Mouse (Mus musculus): ENCODE measurements around the gene Tstd1. TPM values are rescaled to one million over a fixed set of nuclear protein-coding genes. Genes with fewer than 3 reads are reported as not detected.

Gene Tstd1
- total and polyA plus RNA-seq, 3 experiments: 0.50 to 1.4 TPM; not detected in 1

DNA sequence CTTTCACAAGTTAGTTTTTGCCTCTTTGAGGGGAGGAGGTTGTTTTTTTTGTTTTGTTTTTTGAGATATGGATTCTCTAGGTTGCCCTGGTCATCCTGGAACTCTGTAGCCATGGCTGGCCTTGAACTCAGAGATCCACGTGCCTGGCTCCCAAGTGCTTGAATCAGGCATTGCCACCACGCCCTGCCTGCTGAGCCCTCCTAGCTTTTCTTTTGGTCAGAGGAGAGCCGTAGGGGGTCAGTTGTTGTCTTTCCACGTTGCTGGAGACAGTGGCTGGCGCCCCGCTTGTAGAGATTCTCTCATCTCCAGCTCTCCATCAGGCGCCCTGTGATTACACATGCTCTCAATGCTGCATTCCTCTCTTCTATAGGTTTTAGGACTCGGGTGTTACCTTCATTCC is 5.1 kb upstream of the Tstd1 start:
- Histone ChIP-seq H3K4me1 (ENCODE audit: control insufficient read depth in 1 of 2, insufficient read depth in 2 of 2, low read length in 2 of 2) (0 out of 4 replicates have a peak, but pooled peaks cover 0 to 6% of the 10 kb centered on the region in 2 experiments), H3K4me3 (ENCODE audit: control insufficient read depth in 1 of 2, insufficient read depth in 1 of 2, low read depth in 2 of 2, low read length in 2 of 2) (no peak overlapping the region), H3K79me2 (ENCODE audit: control insufficient read depth, insufficient read depth, low read length, poor library complexity) (peaks cover 30% of the 10 kb centered on the region), H3K27me3 (ENCODE audit: control insufficient read depth in 1 of 2, insufficient read depth in 2 of 2, low read length in 2 of 2) (no peaks in the 10 kb centered on the region), H3K9ac (ENCODE audit: control insufficient read depth, low read depth, low read length, poor library complexity, severe bottlenecking) (no peak overlapping the region), H3K9me3 (replicated peaks; ENCODE audit: insufficient read depth, low read length) (no peaks in the 10 kb centered on the region), H3K27ac (ENCODE audit: control insufficient read depth, low read depth, low read length) (no peak overlapping the region), H3K36me3 (ENCODE audit: control insufficient read depth in 1 of 2, insufficient read depth in 2 of 2, low read length in 2 of 2) (peaks cover 1 to 12% of the 10 kb centered on the region in 2 experiments; a peak in 3 of 4 replicates)
- no peak for DNase-seq (ENCODE audit: low read depth, low spot score)
- TF ChIP-seq GABPA (IDR thresholded peaks at IDR 0.05; ENCODE audit: low read depth, low read length) (no peak), SIN3A (IDR thresholded peaks at IDR 0.05; ENCODE audit: low read length) (no peak), POLR2AphosphoS5 (IDR thresholded peaks at IDR 0.05; ENCODE audit: borderline replicate concordance, low read depth, low read length) (no peak), CHD1 (IDR thresholded peaks at IDR 0.05; ENCODE audit: low read depth, low read length) (no peak), E2F4 (IDR thresholded peaks at IDR 0.05; ENCODE audit: borderline replicate concordance, low read depth, low read length) (no peak), POLR2A (IDR thresholded peaks at IDR 0.05; ENCODE audit: control insufficient read depth in 1 of 2, insufficient read depth in 1 of 2, low read depth in 1 of 2, low read length in 2 of 2, poor library complexity in 1 of 2) (no peak), TBP (IDR thresholded peaks at IDR 0.05; ENCODE audit: low read depth, low read length) (no peak), MEF2A (IDR thresholded peaks at IDR 0.05; ENCODE audit: extremely low read depth, insufficient replicate concordance, low read depth, low read length, poor library complexity, severe bottlenecking) (no peak), EP300 (IDR thresholded peaks at IDR 0.05; ENCODE audit: low read depth in 1 of 2, low read length in 2 of 2) (no peak), USF1 (IDR thresholded peaks at IDR 0.05; ENCODE audit: low read depth, low read length) (no peak), POLR2AphosphoS2 (IDR thresholded peaks at IDR 0.05; ENCODE audit: low read length) (no peak), SMC3 (IDR thresholded peaks at IDR 0.05; ENCODE audit: low read depth, low read length) (no peak), TCF12 (IDR thresholded peaks at IDR 0.05; ENCODE audit: low read depth, low read length) (no peak), ELF1 (IDR thresholded peaks at IDR 0.05; ENCODE audit: low read depth, low read length) (no peak), UBTF (IDR thresholded peaks at IDR 0.05; ENCODE audit: borderline replicate concordance, insufficient read depth, low read depth, low read length) (no peak)

- Histone ChIP-seq H3K79me2 (ENCODE audit: control insufficient read depth, insufficient read depth, low read length, poor library complexity) (no peaks in the 10 kb centered on the region; the same call in 1 of the 2 replicates), H3K4me1 (ENCODE audit: control insufficient read depth in 1 of 2, insufficient read depth in 2 of 2, low read length in 2 of 2) (peaks cover 0 to 6% of the 10 kb centered on the region in 2 experiments; a peak in 1 of 4 replicates), H3K27ac (ENCODE audit: control insufficient read depth, low read depth, low read length) (no peak overlapping the region), H3K9ac (ENCODE audit: control insufficient read depth, low read depth, low read length, poor library complexity, severe bottlenecking) (no peak overlapping the region), H3K4me3 (ENCODE audit: control insufficient read depth in 1 of 2, insufficient read depth in 1 of 2, low read depth in 2 of 2, low read length in 2 of 2) (no peak overlapping the region), H3K27me3 (ENCODE audit: control insufficient read depth in 1 of 2, insufficient read depth in 2 of 2, low read length in 2 of 2) (no peaks in the 10 kb centered on the region), H3K9me3 (replicated peaks; ENCODE audit: insufficient read depth, low read length) (no peaks in the 10 kb centered on the region), H3K36me3 (ENCODE audit: control insufficient read depth in 1 of 2, insufficient read depth in 2 of 2, low read length in 2 of 2) (peaks cover 1 to 10% of the 10 kb centered on the region in 2 experiments; a peak in 3 of 4 replicates)
- no peak for TF ChIP-seq USF2 (IDR thresholded peaks at IDR 0.05; ENCODE audit: borderline replicate concordance in 1 of 2, insufficient read depth in 1 of 2, low read depth in 1 of 2, low read length in 2 of 2)
- TF ChIP-seq MYC (IDR thresholded peaks at IDR 0.05; ENCODE audit: low read depth, low read length): no peak
- no peak for TF ChIP-seq NELFE (IDR thresholded peaks at IDR 0.05; ENCODE audit: low read depth, low read length)
- no peak for TF ChIP-seq KAT2A (conservative IDR thresholded peaks at IDR 0.05; ENCODE audit: low read depth, low read length)
- TF ChIP-seq TBP (IDR thresholded peaks at IDR 0.05; ENCODE audit: low read depth, low read length): no peak
- no peak for TF ChIP-seq MYB (IDR thresholded peaks at IDR 0.05; ENCODE audit: low read depth, low read length)
- TF ChIP-seq MAX (IDR thresholded peaks at IDR 0.05; ENCODE audit: low read length): no peak
- no peak for TF ChIP-seq JUND (IDR thresholded peaks at IDR 0.05; ENCODE audit: low read depth, low read length)
- no peak for TF ChIP-seq ZMIZ1 (IDR thresholded peaks at IDR 0.05; ENCODE audit: low read depth, low read length)
- TF ChIP-seq ETS1 (IDR thresholded peaks at IDR 0.05; ENCODE audit: low read depth, low read length): no peak
- TF ChIP-seq NRF1 (IDR thresholded peaks at IDR 0.05; ENCODE audit: insufficient read depth, low read depth, low read length, poor library complexity, severe bottlenecking): no peak
- TF ChIP-seq MXI1 (IDR thresholded peaks at IDR 0.05; ENCODE audit: low read depth, low read length): no peak
- no peak for TF ChIP-seq ZKSCAN1 (IDR thresholded peaks at IDR 0.05; ENCODE audit: low read depth, low read length)
- TF ChIP-seq GABPA (IDR thresholded peaks at IDR 0.05; ENCODE audit: low read depth, low read length): no peak
- DNase-seq (ENCODE audit: low read depth, low spot score): no peak
Measured at GRCm38 (mm10) chr1:171419291-171419882, 715 bp downstream of the Tstd1 start.
